Mouse (Mus musculus): ENCODE data around the gene Dock8.

DNA sequence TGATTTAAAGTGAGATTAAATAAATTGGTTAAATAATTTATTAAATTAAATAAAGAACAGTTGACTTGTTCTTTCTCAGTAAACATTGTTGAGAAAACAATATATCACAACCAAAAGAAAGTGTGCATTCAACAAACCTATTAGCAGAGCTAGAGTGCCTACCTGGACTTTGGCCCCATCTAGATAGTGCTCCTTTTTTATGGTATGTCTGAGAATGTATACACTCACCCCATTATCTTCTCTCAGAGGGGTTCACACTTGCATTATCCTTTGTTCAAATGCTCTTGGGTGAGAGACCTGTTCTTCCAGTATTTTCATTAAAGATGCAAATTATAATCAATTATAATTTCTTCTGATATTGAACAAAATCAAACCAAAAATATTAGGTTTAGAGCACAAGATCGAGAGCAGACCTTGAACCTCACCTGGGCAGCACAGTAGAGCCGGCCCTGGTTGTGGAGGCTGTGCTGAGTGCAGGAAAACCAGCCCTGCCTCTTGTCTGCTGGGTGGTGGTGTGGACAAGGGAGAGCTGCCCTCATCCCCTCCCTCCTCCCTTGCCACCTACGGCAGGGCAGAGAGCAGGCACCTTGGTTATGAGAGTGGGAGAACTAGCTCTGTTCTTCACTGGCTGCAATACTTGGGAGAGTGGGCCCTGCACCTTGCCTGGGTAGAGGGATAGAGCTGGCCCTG is 26.5 kb upstream of the Dock8 start:
- TF ChIP-seq CTCF (conservative IDR thresholded peaks at IDR 0.05; ENCODE audit: insufficient read depth, insufficient read length, low read depth, low read length) (no peak), POLR2A (IDR thresholded peaks at IDR 0.05; ENCODE audit: low read depth, low read length) (no peak)
